Mouse (Mus musculus) neural tube, embryonic 15.5 days (tissue): ENCODE results near the gene Ndufs2. TPM values are rescaled to one million over a fixed set of nuclear protein-coding genes. Genes with fewer than 3 reads are reported as not detected.

Experiments
- ATAC-seq: fragments of 200-750 bp; cut with Nextera tagmentation; 2 replicates; pipeline ENCODE4 v1.8.0; 2017; ENCODE audit warnings: mild to moderate bottlenecking, moderate TSS enrichment, moderate library complexity; ENCODE audit not compliant: low FRiP score
- H3K27ac ChIP-seq: fragments of 300-500 bp; sonication (generic); replicated peaks from 2 replicates; pipeline ENCODE4 v1.5.1; 2015; ENCODE audit warnings: mild to moderate bottlenecking, inconsistent platforms
- H3K27me3 ChIP-seq: fragments of 300-500 bp; sonication (generic); replicated peaks from 2 replicates; pipeline ENCODE4 v1.6.1; 2015; ENCODE audit warnings: inconsistent platforms
- H3K36me3 ChIP-seq: fragments of 300-500 bp; sonication (generic); 2 replicates; pipeline ENCODE4 v1.6.1; 2015; ENCODE audit warnings: inconsistent platforms
- H3K4me1 ChIP-seq: fragments of 300-500 bp; sonication (generic); 2 replicates; pipeline ENCODE4 v1.6.1; 2015; ENCODE audit warnings: inconsistent platforms
- H3K4me2 ChIP-seq: fragments of 300-500 bp; sonication (generic); 2 replicates; pipeline ENCODE4 v1.6.1; 2015; ENCODE audit warnings: inconsistent platforms, mild to moderate bottlenecking, moderate library complexity
- H3K4me3 ChIP-seq: fragments of 300-500 bp; sonication (generic); replicated peaks from 2 replicates; pipeline ENCODE4 v1.5.1; 2015; ENCODE audit warnings: mild to moderate bottlenecking, inconsistent platforms
- H3K9ac ChIP-seq: fragments of 300-500 bp; sonication (generic); replicated peaks from 2 replicates; pipeline ENCODE4 v1.6.1; 2015; ENCODE audit warnings: mild to moderate bottlenecking, inconsistent platforms
- H3K9me3 ChIP-seq: fragments of 300-500 bp; sonication (generic); replicated peaks from 2 replicates; pipeline ENCODE4 v1.6.1; 2016; ENCODE audit warnings: inconsistent platforms
- WGBS: fragments of 180-500 bp; shearing (Covaris S2); methylation state at CpG from one replicate; pipeline ENCODE4 v1.1.7; 2015; ENCODE audit warnings: mixed read lengths; 5-methylcytosine and 5-hydroxymethylcytosine counted together
- polyA plus RNA-seq: library from polyadenylated mRNA; unstranded; fragments of >200 nt; fragmentation: Nextera tagmentation; extraction: Ambion mirVana; gene quantifications from 2 replicates; pipeline ENCODE4 v1.2.1, GENCODE M21; 2015

Ndufs2 gene
- polyA plus RNA-seq, 1 experiment from 2014 or later: 237 TPM

DNA sequence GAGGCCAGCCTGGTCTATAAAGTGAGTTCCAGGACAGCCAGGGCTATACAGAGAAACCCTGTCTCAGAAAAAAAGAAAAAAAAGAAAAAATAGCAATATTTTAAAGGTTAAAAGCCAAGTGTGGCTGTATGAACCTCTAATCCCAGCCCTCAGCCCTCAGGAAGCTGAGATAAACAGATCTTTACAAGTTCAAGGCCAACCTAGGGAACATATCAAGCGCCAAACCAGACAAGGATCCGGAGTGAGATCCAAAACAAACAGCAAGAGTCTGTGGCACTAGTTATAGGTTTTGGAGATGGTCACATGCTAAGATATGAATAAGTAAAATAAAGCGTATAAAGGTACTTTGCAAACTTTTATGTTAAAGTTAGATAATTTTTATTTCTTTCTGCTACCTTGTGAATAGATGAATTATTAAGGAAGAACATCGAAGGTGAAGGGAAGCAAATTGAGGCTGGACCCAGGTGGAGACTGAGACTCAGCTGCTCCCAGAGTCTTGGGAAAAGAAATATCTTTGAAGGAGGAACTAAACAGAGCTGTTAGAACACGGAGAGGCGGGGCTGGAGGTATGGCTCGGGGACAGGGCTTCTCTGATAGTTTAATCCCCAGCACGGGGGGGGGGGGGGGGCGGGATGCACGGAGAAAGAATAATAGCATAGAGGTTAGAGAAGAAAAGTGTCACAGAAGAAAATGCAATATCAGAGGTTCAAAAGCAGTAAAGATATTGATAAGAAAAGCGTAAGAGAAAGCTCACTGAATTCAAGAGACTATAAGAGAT is 47.5 kb downstream of the Ndufs2 start:
- 66% methylated on average over 9 of the region's 11 CpGs for WGBS
- Histone ChIP-seq H3K9me3 (no peaks in the 10 kb centered on the region), H3K27me3 (no peaks in the 10 kb centered on the region), H3K36me3 (no peaks in the 10 kb centered on the region), H3K4me2 (no peak overlapping the region), H3K4me3 (no peak overlapping the region), H3K4me1 (no peaks in the 10 kb centered on the region), H3K9ac (no peak overlapping the region), H3K27ac (no peak overlapping the region)
- ATAC-seq: no peak

DNA sequence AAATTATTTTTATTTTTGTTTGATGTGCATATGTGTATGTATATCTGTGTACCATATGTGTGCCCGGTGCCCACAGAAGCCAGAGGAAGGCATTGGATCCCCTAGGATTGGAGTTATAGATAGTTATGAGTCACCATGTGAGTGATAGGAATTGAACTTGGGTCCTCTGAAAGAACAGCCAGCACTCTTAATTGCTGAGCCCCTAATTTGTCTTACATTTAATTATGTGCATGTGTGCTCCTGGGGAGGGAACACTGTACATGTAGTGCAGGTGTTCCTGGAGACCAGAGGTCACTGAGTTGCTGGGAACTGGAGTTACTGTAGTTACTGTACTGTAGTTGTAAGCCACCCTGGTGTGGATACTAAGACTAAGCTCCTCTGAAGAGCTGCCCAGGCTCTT is 50.4 kb downstream of the Ndufs2 start:
- H3K4me2 ChIP-seq: no peak overlapping the region
- ATAC-seq: no peak
- H3K4me3 ChIP-seq: no peak overlapping the region
- no peaks in the 10 kb centered on the region for H3K9me3 ChIP-seq
- no peak overlapping the region for H3K27ac ChIP-seq
- H3K9ac ChIP-seq: no peak overlapping the region
- no peaks in the 10 kb centered on the region for H3K36me3 ChIP-seq
- peaks cover 6% of the 10 kb centered on the region for H3K4me1 ChIP-seq
- H3K27me3 ChIP-seq: peaks cover 18% of the 10 kb centered on the region
- 97% methylated on average over 1 of the region's 1 CpGs for WGBS

GRCm38 (mm10) chr1:171199532-171199931 is 51.7 kb downstream of the Ndufs2 start:
- no peak for ATAC-seq
- 71% methylated on average over 1 of the region's 1 CpGs for WGBS

GRCm38 (mm10) chr1:171195887-171196397 is 55.2 kb downstream of the Ndufs2 start, which contains the start of gene Pcp4l1:
TSS of gene Pcp4l1 (minus strand) at chr1:171196268.
- peak; percentile 71 for ATAC-seq
- Histone ChIP-seq H3K27ac (peak within 1 kb of the TSS; percentile 24; the same call in 1 of the 2 replicates), H3K9me3 (no peaks in the 10 kb centered on the region), H3K4me3 (peak within 1 kb of the TSS; percentile 58), H3K27me3 (peaks cover 36% of the 10 kb centered on the region), H3K9ac (peak within 1 kb of the TSS; percentile 61), H3K36me3 (no peaks in the 10 kb centered on the region), H3K4me1 (peaks cover 39% of the 10 kb centered on the region), H3K4me2 (peak within 1 kb of the TSS; percentile 99)
- WGBS: under 1% methylated on average over 33 of the region's 33 CpGs

More at GRCm38 (mm10) chr1:171199532-171199931, 51.7 kb downstream of the Ndufs2 start:
- Histone ChIP-seq H3K36me3 (no peaks in the 10 kb centered on the region), H3K9ac (no peak overlapping the region), H3K4me1 (peaks cover 16% of the 10 kb centered on the region), H3K4me2 (no peak overlapping the region), H3K9me3 (no peaks in the 10 kb centered on the region), H3K4me3 (no peak overlapping the region), H3K27ac (no peak overlapping the region), H3K27me3 (peaks cover 28% of the 10 kb centered on the region)

DNA sequence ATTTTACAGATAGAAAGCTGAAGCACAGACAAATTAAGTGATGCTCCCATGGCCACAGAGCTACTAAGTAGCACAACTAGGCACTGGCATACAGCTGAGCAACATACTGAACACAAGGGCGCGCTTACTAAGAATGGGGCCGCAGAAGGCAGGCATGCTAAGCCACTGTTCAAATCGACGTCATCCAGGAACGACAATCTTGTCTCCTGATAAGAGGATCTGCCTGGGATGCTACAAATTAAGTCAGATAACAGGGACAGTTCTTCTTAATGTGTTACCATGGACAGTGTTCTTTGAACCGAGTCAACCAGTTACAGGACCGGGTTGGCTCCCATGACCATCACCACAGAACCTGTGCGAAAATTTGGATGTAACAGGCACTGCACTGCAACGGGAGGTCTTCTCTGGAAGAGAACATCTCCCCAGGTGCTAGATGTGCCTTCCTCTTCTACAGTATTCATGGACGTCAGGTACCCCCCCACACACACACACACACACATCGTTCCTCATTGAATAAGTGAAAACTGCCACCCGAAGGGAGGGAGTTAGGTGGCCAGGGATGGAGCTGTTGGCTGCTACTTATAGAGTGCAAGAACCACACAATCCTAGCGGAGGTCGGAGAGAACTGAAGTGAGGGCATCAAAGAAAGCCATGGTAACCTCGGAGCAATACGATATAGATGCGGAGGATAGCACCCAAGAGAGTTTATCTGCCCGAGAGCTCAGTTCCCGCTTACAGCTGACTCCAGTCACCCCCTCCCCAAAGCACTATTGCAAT is 56.0 kb downstream of the Ndufs2 start:
- peak overlapping the region; percentile 58 for H3K4me3 ChIP-seq
- peaks cover 36% of the 10 kb centered on the region for H3K27me3 ChIP-seq
- H3K4me2 ChIP-seq: peak overlapping the region; percentile 99
- peaks cover 39% of the 10 kb centered on the region for H3K4me1 ChIP-seq
- H3K9ac ChIP-seq: peak overlapping the region; percentile 61
- H3K36me3 ChIP-seq: no peaks in the 10 kb centered on the region
- H3K27ac ChIP-seq: 0 out of 2 replicates have a peak overlapping the region, but pooled peaks have one; percentile 24
- no peaks in the 10 kb centered on the region for H3K9me3 ChIP-seq
- ATAC-seq: peak; percentile 47; the same call in 1 of the 2 replicates
- 6% methylated on average over 20 of the region's 20 CpGs for whole genome bisulfite sequencing

DNA sequence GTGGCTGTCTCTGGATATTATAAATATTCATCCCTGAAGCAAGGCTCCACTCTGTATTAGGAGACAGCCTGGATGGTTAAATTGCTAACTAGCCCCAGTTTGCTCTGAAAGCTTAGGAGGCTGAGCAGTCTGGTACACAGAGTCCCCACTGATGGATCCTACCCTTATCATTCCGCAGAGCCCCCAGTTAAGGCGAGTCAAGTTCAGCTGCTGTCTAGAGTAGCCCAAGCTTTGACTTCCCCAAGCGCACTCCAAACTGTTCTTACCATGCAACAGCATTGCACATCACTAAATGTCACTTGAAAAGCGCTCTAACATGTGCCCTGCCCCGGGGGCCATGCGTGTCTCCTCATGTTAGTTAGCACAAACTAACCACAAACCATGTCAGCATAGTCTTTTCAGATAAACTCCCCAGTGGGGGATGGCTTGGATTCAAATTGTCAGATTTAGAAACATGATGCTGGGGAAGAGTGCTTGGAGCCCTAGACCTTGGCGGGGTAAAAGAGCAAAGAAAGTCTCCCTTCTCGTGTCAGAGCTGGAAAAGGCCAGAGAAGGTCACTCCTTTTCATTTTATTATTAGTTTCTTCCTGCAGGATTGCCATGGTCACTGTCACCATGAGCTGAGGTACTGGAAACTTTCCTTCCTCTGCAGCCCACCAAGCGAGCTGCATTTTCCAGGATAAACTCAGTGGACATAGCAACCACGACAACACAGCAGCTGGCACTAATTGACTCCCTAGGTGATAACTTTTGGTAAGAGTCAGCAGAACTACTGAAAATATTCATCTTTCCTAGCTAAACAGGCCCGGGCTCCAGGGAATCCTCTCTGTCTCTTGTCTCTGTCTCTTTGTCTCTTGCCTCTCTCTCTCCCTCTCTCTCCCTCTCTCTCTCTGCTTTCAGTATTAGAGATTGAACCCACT is 57.0 kb downstream of the Ndufs2 start:
- Histone ChIP-seq H3K4me3 (peak overlapping the region; percentile 58), H3K4me1 (peaks cover 46% of the 10 kb centered on the region), H3K27me3 (peaks cover 36% of the 10 kb centered on the region), H3K4me2 (peak overlapping the region; percentile 99), H3K27ac (peak overlapping the region; percentile 51), H3K9ac (no peak overlapping the region), H3K36me3 (no peaks in the 10 kb centered on the region), H3K9me3 (no peaks in the 10 kb centered on the region)
- no peak; the same call in 1 of the 2 replicates for ATAC-seq
- WGBS: 28% methylated on average over 11 of the region's 11 CpGs

GRCm38 (mm10) chr1:171193093-171193840 is 57.9 kb downstream of the Ndufs2 start:
- Histone ChIP-seq H3K27me3 (peaks cover 36% of the 10 kb centered on the region), H3K9ac (peak overlapping the region; percentile 44), H3K4me3 (peak overlapping the region; percentile 58), H3K4me2 (peak overlapping the region; percentile 99), H3K27ac (peak overlapping the region; percentile 51), H3K4me1 (peaks cover 55% of the 10 kb centered on the region), H3K9me3 (no peaks in the 10 kb centered on the region), H3K36me3 (no peaks in the 10 kb centered on the region)
- WGBS: 4% methylated on average over 18 of the region's 18 CpGs
- peak; percentile 21; the same call in 1 of the 2 replicates for ATAC-seq

DNA sequence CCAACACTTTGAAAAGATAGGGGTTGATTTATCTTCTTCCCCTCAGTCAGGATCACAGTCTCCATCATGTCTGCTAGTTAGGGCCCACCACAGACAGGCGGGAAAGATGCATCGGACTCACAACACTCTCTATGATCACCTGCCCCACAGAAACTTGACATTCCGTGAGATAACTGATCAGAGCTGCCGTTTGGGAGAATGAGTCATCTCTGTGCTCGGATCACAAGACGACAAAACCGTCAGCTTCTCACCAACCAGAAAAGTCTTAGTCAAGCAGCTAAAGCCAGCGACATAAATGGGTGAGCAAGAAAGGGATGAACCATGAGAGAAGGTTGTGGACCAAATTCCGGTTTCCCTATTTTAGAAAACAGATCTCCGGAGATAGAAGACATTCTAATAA is 58.9 kb downstream of the Ndufs2 start:
- ATAC-seq: no peak
- peak overlapping the region; percentile 99 for H3K4me2 ChIP-seq
- 50% methylated on average over 10 of the region's 10 CpGs for WGBS
- H3K27me3 ChIP-seq: peaks cover 28% of the 10 kb centered on the region
- peaks cover 58% of the 10 kb centered on the region for H3K4me1 ChIP-seq
- no peaks in the 10 kb centered on the region for H3K9me3 ChIP-seq
- no peaks in the 10 kb centered on the region for H3K36me3 ChIP-seq
- no peak overlapping the region for H3K4me3 ChIP-seq
- no peak overlapping the region for H3K9ac ChIP-seq
- H3K27ac ChIP-seq: 0 out of 2 replicates have a peak overlapping the region, but pooled peaks have one; percentile 23

GRCm38 (mm10) chr1:171190832-171191231 is 60.4 kb downstream of the Ndufs2 start:
- H3K9me3 ChIP-seq: no peaks in the 10 kb centered on the region
- WGBS: 97% methylated on average over 9 of the region's 9 CpGs
- H3K27me3 ChIP-seq: peaks cover 19% of the 10 kb centered on the region
- H3K4me1 ChIP-seq: peaks cover 58% of the 10 kb centered on the region
- ATAC-seq: no peak
- no peak overlapping the region for H3K4me2 ChIP-seq
- H3K36me3 ChIP-seq: no peaks in the 10 kb centered on the region
- no peak overlapping the region for H3K27ac ChIP-seq
- H3K4me3 ChIP-seq: no peak overlapping the region
- H3K9ac ChIP-seq: no peak overlapping the region

- Histone ChIP-seq H3K27me3 (peaks cover 8% of the 10 kb centered on the region), H3K4me1 (peaks cover 54% of the 10 kb centered on the region), H3K4me2 (peak overlapping the region; percentile 9; the same call in 1 of the 2 replicates), H3K9ac (no peak overlapping the region), H3K36me3 (no peaks in the 10 kb centered on the region), H3K9me3 (no peaks in the 10 kb centered on the region), H3K4me3 (no peak overlapping the region), H3K27ac (no peak overlapping the region)
- peak; percentile 28; the same call in 1 of the 2 replicates for ATAC-seq
- WGBS: 30% methylated on average over 14 of the region's 14 CpGs
These were observed 61.6 kb downstream of the Ndufs2 start for GRCm38 (mm10) chr1:171189476-171190114.
